Mouse (Mus musculus): Measurements from ENCODE around the gene Cgref1.

The Cgref1 gene

GRCm38 (mm10) chr5:30949654-30950326 is 4.4 kb upstream of the Cgref1 start:
- DNase-seq = peak; percentile 94 to 97

- DNase-seq = no peak
Observed at GRCm38 (mm10) chr5:30948620-30949019, 3.2 kb upstream of the Cgref1 start.

DNA sequence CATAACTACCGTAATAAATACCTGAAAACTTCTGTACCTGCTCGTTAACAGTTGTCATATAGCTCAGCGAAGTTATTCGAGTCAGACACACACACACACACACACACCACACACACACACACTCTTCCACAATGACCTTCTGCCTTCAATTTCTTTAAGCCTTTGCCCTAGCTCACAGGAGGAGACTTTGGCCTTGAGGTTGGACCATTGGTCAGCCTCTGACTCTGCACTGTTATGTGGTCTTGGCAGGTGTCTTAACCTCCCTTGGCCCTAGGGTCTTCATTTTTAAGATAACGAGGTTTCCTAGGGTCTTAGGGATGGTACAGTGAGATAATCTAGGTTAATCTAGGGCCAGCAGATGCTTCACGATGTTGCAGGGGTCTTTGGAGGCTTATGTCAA is 1.0 kb downstream of the Cgref1 start:
- no peak for DNase-seq

- DNase-seq = no peak
Observed at GRCm38 (mm10) chr5:30943004-30943403, 2.4 kb downstream of the Cgref1 start.

DNA sequence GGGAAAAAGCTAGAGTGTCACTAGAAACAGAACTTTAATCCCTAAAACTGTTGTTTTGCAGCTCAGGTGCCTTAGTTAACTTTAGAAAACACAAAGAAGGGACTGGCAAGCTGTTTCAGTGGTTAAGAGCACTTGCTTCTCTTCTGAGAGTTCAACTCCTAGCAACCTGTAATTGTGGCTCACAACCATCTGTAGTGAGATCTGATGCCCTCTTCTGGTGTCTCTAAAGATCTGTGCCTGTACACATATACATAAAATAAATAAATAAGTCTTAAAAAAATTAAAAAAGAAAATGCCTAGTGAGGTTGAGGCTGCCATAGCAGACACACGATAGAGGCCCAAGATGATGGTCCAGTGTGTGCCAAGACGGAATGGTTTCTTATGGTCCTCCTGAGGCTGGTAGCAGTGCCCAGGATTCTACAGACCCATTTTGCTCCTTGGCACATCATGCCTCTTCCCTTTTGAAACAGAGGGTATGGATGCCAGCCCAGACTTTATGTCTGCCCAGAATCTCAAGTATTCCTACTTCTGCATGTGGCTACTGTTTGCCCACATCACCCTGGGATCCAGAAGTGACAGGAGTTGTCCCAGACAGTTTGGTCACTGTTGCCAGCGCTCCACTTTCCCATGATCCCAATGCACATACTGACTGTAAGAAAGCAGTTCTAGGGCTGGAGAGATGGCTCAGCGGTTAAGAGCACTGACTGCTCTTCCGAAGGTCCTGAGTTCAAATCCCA is 10.5 kb downstream of the Cgref1 start:
- no peak for DNase-seq

DNA sequence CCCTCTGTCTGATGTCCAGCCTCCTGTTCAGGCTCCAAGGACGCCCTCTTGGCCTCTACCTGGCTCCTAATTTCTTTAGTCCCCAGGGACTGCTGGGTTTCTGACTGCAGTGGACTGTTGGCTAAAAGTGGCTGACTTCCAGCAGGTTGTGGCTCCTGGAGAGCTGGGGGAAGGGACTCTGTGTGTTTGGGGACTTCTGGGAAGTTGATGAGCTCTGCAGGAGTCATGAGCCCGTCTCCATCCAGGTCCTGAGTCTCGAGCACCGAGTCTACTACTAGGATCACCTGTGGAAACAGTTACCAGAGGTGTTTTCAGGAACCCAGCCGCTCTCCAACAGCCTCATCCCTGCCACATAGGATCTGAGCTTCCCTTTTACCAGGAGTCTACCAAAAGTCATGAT is 11.7 kb downstream of the Cgref1 start:
- DNase-seq = no peak

DNA sequence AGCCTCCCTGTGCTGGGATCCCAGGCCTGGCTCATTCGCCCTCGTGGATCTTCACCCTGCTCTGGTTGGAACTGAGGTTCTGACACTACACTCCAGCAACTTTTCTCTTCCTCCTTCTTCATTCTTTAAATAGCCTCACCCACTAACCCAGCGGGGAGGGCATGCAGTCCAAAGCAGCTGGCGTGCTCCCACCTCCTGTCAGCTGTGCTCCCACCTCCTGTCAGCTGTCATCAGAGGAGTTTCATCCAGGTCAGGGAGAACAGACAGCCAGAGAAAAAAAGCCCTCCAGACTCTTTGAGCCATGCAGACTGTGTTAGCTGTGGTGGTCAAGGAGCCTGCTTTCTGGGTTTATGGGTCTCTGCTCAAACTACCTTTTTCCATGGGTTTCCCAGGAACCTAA is 14.0 kb downstream of the Cgref1 start:
- no peak for DNase-seq

GRCm38 (mm10) chr5:30930846-30931245 is 14.5 kb downstream of the Cgref1 start:
- DNase-seq = no peak

GRCm38 (mm10) chr5:30930121-30930520 is 15.3 kb downstream of the Cgref1 start:
- peak; percentile 43 to 49 for DNase-seq

DNA sequence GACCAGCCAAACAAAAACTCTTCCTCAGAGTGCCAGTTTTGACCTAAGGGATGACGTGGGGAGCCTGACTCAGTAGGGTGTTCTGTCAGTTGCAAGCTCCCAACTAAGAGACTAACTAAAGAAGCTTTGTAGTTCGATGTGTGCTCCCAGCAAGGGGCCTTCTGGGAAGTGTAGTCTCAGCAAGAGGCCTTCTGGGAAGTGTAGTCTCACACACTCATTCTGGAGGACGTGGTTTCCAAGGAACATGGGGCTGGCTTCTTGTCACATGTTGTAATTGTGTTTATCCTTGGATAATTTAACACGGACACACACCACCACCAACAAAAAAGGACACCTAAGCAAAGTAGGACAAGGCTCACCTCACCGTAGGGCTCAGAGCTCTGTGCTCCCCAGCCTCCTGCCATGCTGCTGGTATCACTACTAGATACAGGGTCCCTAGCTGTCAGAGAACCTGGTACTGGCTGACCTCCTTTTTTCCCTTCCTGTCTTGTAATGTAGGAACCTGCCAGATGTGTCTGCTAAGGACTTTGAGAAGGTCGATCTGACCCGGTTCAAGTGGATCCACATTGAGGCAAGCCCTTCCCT is 17.4 kb downstream of the Cgref1 start:
- DNase-seq = no peak

DNA sequence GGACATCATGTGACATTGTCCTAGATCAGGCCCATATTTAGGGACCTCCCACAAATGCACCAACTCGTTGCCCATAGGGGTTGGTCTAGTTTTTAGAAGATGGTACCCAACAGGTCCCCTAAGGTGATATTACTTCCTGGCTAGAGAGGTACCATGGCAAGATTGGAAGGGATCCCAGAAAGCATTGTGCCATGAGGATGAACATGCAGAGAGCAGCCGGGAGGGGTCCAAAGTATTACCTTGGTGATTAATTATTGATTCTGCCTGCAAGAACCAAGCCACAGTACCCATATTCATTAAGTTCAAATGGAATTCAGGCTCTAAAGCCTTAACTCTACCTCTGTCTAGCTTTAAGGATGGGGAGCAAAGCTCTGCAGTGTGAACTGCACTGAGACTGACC is 19.3 kb downstream of the Cgref1 start:
- DNase-seq = no peak

DNA sequence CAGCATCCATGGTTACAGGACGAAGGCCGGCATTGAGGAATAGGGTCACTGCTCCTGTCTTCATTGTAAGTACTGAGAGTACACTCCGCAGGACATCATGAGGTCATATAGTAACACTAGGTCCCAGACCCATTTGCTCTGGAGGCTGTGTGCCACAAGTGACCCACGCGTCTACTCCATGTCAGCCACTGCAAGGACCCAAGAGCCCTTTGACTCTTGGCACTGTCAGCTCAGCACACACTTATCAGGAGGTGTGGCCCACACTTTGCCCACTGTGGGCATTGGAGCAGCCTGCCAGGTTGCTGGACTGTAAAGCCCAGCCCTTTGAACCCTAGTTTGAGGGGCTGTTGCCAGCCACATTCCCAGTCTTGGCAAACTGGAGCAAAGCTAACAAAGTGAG is 20.2 kb downstream of the Cgref1 start:
- no peak for DNase-seq

- DNase-seq = no peak
Observed at GRCm38 (mm10) chr5:30924614-30925013, 20.8 kb downstream of the Cgref1 start.

DNA sequence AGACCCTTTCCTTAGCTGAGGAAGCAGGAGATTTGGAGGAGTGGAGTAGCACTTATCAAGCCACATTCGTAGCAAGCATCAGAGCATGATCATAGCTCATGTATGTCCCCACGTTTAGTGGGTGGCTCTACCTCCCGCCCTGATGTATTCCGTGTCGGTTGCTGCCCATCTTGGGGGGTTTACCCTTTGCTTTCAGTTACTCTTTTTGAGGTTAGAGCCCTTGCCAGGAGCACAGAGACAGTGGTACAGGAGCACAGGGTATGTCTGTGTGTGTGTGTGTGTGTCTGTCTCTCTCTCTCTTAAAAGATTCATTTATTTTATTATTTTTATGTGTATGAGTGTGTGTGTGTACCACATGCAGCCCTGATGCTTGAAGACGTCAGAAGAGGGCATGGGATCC is 22.3 kb downstream of the Cgref1 start:
- no peak for DNase-seq

DNA sequence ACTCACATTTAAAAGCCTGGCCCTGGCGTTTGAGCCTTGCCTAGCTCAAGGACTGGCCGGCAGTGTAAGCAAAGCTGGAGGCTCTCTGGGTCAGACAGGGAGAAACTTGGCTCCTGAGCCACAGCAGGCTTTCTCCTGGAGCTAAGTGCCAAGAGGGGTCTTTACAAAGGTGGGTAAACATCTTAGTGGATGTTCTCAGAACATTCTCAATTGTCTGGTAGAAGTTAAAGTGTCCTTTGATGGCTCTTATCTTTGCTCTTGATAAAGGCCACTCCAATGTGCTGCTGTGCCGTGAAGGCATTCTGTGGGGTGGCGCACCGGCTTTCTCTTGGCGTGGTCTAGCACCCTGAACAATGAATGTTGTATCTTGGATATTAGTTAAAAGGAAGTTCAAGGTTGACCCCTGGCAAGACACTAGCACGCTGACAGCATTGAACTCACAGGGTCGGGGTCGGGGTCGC is 22.8 kb downstream of the Cgref1 start:
- DNase-seq = no peak

DNA sequence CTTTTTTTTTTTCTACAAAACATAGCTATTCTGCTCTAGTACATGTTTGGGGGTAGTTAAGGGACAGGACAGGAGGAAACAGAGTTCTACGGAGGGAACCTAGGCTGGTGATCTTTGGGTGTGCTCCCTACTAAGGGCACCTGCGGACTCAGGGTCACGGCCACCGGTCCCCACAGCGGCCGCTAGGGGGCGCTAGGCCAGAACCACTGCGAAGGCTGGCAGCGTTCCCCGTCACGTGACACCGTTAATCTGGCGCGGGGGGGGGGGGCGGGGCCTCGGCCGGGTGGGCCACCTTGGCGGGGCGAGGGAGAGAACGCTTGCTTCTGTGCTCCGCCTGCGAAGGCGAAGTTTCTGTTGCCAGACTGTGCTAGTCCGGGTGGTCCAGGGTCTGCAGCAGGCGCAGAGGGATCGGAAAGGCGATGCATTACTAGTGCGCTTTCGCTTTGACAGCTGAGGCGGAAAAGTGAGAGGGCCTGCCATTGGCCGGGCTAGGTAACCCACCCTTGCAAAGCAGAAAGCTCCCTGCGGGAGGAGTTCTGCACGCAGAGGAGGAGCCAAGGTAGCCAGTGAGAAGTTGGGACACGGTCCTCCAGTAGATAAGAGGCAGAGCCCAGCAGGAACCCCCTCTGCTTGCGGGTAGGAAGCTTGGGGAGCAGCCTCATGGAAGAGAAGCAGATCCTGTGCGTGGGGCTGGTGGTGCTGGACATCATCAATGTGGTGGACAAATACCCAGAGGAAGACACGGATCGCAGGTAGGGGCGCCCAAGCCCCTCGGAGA is 23.9 kb downstream of the Cgref1 start, which contains the start of gene Khk:
Khk (plus strand) TSS at position 176 of the 778 bp plus-strand sequence.
- DNase-seq = peak; percentile 90 to 93

DNA sequence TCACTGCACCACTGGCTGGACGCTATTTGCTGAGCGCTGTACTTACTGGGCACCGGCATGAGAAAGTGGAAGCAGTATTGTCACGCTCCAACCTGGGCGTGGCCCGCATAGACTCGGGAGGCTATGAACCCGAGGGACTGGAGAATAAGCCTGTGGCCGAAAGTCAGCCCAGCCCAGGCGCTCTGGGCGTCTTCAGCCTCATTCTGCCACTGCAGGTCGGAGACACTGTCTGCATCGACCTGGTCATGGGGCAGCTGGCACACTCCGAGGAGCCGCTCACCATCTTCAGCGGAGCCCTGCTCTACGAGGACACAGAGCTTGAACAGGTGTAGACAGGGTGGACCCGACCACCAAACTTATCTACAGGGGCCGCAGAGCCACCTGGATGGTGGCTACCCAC is 24.8 kb downstream of the Cgref1 start:
- DNase-seq = peak in 1 of 2 experiments; percentile 42

- no peak for DNase-seq
Observed at GRCm38 (mm10) chr5:30919831-30920614, 25.4 kb downstream of the Cgref1 start.

DNA sequence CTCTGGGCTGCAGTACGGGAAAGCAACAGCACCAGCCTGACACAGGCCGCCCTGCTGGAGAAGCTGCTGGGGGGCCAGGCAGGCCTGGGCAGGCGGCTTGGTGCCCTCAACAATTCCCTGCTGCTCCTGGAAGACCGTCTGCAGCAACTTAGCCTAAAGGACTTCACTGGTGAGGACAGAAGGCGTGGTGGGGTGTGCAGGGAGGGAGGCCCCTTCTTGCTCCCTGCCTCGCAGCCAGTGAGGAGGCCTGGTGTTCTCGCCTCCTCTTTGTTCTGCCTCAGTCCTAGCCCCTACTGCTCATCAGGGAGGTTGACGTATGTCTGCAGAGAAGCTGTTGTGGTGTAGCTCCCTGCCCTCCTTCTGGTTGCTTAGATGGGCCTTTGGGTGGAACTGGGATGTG is 26.7 kb downstream of the Cgref1 start:
- DNase-seq = no peak

DNA sequence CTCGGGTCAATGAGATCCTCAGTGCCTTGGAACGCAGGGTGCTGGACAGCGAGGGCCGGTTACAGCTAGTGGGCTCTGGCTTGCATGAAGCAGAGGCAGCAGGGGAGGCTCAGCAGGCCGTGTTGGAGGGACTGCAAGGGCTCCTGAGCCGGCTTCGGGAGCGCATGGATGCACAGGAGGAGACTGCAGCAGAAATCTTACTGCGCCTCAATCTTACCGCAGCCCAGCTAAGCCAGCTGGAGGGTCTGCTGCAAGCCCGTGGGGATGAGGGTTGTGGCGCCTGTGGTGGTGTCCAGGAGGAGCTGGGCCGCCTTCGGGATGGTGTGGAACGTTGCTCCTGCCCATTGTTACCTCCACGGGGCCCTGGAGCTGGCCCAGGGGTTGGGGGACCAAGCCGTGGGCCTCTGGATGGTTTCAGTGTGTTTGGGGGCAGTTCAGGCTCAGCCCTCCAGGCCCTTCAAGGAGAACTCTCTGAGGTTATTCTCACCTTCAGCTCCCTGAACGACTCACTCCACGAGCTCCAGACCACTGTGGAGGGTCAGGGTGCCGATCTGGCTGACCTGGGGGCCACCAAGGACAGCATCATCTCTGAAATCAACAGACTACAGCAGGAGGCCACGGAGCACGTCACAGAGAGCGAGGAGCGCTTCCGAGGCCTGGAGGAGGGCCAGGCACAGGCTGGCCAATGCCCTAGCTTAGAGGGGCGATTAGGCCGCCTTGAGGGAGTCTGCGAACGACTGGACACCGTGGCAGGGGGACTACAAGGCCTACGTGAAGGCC is 27.3 kb downstream of the Cgref1 start:
- no peak for DNase-seq

DNA sequence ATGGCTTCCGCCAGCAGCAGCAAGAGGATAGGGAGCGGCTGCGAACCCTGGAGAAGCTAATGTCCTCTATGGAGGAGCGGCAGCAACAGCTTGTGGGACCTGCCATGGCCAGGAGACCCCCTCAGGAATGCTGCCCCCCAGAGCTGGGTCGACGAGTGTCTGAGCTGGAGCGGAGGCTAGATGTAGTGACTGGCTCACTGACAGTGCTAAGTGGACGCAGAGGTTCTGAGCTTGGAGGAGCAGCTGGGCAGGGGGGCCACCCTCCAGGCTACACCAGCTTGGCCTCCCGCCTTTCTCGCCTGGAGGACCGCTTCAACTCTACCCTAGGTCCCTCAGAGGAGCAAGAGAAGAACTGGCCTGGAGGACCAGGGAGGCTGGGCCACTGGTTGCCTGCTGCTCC is 28.0 kb downstream of the Cgref1 start:
- DNase-seq = no peak

DNA sequence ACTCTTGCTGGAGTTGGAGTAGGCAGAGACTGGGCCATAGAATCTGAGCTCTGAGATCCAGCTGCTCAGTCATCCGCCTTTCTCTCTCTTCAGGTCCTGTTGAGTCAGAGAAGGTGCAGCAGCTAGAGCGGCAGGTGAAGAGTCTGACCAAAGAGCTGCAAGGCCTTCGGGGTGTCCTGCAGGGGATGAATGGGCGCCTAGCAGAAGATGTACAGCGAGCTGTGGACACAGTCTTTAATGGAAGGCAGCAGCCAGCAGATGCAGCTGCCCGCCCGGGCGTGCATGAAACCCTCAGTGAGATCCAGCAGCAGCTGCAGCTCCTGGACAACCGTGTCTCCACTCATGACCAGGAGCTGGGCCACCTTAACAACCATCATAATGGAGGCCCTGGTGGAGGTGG is 28.6 kb downstream of the Cgref1 start:
- no peak for DNase-seq

Measured in thymus, postnatal 36 days (tissue).